Mouse (Mus musculus): Measurements from ENCODE around the gene Cdca3.
"Not testable (repeated sequence)": the region's sequence is repeated elsewhere in the genome, so short reads cannot be mapped to it uniquely, and the experiment has no call there.

Gene Cdca3

DNA sequence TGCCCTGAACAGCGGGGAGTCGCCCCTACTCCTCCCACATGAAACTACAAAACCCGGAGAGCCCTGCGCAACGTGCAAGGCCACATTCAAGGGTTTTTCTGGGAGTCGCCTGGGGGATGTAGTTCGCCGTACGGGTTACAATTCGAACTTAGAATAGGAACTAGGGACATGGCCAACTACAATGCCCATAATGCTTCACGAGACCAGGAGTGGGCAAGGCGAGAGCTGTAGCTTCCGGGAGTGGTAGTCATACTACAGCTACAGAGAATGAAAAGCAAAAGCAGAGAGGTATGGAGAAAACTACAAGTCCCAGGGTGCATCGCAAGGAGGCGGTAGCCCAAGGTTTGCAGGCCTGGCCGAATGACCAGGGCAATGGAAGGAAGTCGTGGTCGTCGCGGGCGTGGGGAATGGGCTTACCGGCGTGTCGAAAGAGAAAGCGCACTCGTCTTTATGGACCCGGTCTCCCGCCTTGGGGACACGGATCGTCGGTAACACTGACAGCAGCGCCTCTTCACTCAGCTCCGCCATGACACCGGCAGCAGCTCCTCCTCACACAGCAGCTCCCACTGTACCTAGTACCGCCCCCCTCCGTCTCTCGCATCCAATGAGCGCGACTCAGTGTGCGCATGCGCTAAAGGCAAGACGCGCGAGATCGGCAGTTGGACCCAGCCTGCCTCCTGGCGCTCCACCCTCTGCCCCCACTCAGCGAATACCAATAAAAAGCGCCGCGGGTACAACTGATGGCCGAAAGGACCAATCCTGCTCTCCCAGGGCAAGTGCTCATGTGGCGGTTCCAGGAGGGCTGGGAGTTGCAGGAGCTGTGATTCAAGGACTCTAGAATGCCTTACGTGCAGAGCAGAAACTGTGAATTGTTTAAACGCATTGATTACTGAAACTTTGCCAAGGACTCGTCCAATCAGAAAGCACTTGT lies at the start of gene Cdca3, which contains the start of gene Usp5:
Gene Cdca3, plus strand, starts transcription at position 680 of the 931 bp plus-strand sequence.
Gene Usp5, minus strand, starts transcription at position 617 of the 931 bp plus-strand sequence.
- peak; percentile 99 for DNase-seq (ENCODE audit: low spot score in 2 of 2)

DNA sequence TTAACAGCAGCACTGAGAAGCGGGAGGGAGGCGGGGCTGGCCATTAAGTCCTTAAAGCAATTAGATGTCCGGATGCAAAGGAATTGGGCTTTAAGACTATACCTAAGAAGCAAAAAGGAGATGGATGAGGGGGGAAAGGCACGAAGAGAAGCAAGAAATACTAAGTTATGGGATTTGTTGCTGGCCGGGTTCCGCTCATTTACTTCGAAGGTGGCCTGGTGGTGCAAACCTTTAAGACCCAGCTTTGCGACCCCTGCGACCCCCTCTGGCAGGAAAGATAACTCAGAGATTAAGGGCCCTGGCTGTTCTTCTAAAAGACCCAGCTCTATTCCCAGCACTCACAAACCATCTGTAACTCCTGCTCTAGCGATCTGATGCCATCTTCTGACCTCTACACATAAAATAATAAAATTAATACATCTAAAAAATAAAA lies 49.3 kb upstream of the Cdca3 start:
- DNase-seq (ENCODE audit: low spot score in 2 of 2): no peak

DNA sequence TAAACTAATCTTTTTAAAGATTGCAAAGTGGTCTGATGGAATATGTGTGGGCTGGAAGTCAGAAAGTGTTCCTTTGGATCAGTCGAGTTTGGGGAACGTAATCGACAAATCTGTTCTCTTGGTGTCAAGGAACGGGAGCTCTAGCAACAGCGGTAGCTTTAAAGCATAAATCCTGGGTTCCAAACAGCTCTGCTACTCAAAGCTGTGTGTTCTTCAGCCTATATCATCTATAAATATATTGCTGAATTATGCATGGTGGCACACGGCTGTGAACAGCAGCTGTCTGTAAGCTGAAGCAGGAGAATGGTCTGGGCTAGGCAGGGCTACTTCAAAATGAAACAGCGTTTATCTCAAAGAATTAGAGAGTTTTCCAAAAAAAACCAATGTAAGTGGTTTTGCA lies 48.4 kb upstream of the Cdca3 start:
- DNase-seq (ENCODE audit: low spot score in 2 of 2): no peak

DNA sequence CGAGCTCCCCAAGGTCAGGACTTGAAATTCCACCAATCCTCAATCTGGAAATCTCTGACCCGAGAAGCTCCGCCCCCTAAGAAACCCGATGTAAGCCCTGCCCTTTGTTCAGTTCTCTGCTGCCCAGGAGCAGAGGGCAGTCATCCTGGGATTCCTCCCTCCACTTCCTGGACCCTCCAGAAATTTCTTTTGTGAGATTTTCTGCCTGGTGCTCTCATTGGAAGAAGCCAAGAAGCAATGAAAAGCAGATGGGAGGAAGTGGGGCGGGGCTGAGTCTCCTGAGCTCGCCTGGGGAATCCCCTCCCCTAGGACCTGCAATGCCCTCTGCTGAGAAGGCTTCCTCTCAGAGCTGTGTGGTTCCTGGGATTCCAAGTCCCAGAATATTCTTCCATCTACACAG lies 46.9 kb upstream of the Cdca3 start:
- no peak for DNase-seq (ENCODE audit: low spot score in 2 of 2)

DNA sequence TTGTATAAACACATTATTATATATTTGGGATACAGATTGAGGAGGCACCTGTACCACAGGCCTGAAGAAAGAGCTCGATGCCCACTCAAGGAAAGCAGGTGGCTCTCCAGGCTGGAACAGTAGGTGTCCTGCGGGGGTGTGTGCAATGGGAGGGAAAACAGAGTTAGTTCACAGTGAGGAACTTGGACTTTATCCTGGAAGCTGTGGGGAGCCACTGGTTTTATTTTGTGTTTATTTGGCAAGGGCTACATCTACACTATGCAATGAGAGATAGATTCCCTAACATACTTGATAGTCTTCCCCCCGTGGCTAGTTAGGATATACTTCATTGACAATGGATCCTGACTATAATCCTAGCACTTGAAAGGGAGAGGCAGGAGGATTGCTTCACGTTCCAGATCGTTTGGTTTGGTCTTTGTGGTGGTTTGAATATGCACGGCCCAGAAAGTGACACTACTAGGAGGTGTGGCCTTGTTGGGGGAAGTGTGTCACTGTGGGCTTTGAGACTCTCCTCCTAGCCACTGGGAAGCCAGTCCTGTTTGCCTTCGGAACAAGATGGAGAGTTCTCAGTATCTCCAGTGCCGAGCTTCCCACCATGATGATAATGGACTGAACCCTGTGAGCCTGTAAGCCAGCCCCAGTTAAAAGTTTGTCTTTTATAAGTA lies 42.5 kb upstream of the Cdca3 start:
- no peak for DNase-seq (ENCODE audit: low spot score in 2 of 2)

DNA sequence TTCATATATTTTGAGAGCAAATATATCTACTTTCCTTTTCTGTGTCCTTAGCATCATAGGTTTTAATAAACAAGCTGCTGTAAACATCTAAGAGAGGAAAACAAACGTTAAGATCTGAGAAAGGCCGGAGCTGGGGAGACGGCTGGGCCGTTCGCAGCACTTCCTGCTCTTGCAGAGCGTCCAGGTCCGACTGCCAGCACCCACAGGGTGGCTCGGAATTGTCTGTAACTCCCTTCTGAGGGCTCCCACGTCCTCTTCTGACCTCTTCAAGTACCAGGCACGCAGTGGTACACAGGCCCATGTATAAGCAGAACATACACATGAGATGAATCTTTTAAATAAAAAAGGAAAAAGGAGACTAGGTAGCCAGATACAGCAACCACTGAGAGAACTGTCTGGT lies 41.6 kb upstream of the Cdca3 start:
- DNase-seq (ENCODE audit: low spot score in 2 of 2): no peak

DNA sequence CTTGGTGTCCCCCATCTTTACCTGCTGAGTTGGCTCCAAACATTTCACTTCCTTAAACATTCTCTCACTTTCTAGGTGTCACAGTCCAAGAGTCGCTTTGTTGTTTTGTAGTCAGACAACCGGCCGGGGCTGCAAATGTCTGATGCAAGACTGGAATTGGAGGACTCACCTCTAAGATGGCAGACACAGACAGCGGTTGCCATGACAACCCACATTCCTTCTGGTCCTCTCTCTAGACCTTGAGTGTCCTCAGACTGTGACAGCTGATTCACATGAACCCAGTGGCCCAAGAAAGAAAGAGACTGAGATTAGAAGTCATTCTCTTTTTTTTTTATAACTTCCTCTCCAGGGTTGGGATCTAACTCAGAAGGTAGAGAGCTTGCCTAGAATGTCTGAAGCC lies 39.8 kb upstream of the Cdca3 start:
- no peak for DNase-seq (ENCODE audit: low spot score in 2 of 2)

DNA sequence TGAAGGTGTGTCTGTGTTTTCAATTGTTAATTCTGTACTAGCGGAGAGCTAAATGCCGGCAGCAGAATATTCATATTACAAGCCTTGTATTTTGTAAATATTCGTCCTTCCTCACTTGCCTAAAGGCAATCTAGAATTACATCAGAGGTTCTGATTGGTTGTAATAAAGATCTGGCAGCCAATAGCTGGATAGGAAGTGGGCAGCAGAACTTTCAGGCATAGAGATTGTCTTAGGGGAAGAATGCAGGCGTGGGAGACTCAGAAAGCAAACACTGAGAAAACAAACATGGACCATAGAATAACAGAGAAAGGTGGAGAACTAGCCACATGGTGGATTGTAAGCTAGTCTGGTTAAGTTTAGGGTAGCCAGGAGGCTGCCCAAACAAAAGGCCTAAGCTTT lies 39.2 kb upstream of the Cdca3 start:
- no peak for DNase-seq (ENCODE audit: low spot score in 2 of 2)

DNA sequence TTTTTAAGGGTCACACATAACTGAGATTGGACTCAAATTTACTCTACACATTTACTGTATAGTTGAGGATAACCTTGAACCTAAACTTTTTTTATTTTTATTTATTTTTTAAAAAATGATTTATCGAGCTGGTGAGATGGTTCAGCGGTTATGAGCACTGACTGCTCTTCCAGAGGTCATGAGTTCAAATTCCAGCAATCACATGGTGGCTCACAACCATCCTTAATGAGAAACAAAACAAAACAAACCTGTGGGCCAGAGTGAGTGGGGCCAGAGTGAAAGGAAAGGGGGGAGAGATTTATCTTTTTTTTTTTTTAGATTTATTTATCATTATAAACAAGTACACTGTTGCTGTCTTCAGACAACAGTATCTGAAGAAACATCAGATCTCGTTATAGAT lies 37.4 kb upstream of the Cdca3 start:
- no peak for DNase-seq (ENCODE audit: low spot score in 2 of 2)

DNA sequence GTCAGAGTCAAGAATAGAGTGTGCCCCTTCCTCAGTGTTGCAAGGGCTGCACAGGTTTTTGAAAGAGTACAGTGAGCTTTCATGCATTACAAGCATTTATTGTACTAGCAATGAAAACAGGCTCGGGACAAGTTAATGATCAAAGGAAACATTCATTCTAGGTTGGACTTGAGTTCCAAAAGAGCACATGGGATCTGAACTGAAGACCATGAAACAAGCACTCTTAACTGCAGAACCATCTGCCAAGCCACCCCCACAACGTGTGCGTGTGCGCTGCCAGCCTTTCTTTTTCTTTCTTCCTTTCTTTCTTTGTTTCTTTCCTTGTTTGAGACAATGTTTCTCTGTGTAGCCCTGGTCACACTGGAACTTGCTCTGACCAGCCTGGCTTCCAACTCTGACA lies 33.6 kb upstream of the Cdca3 start:
- no peak for DNase-seq (ENCODE audit: low spot score in 2 of 2)

DNA sequence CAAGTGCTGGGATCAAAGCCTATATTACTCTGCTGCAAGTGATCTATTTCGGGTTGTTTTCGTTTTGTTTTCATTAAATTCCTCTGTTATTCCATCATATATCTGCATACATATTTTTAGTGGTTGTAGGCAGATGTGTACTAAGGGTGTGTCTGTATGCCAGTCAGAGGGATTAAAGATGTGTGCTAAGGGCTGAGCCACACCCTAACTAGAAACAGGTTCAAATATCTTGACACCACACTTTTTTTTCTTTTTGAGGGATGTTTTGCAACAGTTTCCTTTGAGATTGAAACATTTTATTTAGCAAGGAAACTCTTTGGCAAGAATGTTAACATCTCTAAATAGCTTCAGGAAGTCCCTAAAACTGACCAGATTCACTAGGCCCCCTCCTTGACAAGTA lies 33.1 kb upstream of the Cdca3 start:
- no peak for DNase-seq (ENCODE audit: low spot score in 2 of 2)

DNA sequence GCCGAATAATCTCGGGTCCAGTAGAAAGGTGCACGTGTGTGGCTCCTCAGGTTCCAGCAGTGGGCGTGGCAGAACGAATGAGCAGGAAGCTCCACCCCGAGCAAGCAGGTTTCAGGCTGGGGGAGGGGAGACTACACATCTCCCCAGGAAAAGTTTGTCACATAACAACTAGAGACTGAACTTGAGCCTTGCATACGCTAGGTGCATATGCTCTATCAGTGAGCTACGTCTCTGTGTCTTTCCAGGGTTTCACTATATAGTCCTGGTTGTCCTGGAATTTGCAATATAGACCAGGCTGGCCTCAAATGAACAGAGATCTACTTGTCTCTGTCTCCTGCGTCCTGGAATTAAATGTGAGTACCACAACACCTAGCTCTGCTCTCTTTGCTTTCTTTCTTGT lies 26.9 kb upstream of the Cdca3 start:
- DNase-seq (ENCODE audit: low spot score in 2 of 2): not testable (repeated sequence)

DNA sequence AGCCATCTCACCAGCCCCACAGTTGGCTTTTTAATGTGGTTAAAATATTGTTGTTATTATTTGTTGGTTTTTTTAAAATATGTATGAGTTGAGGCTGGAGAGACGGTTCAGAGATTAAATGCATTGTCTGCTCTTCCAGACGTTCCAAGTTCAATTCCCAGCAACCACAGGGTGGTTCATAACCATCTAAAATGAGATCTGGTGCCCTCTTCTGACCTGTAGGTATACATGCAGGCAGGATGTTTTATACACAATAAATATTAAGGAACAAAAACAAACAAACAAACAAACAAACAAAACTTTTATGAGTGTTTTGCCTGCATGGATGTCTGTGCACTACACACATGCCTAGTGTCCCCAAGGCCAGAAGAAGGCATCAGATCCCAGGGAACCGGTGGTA lies 26.3 kb upstream of the Cdca3 start:
- DNase-seq (ENCODE audit: low spot score in 2 of 2): no peak

DNA sequence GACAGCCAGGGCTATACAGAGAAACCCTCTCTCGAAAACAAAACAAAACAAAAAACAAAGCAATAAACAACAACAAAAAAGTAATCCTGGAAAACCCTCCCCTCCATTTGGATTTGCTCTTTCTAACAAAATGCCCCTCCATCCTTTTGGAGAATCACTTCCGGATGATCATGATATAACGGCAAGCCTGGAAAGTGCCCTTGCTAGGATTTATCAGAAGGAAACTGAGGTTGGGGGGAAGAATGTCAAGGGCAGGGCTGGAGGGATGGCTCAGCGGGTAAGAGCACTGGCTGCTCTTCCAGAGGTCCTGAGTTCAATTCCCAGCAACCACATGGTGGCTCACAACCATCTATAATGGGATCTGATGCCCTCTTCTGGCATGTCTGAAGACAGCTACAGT lies 25.7 kb upstream of the Cdca3 start:
- not testable (repeated sequence) for DNase-seq (ENCODE audit: low spot score in 2 of 2)

DNA sequence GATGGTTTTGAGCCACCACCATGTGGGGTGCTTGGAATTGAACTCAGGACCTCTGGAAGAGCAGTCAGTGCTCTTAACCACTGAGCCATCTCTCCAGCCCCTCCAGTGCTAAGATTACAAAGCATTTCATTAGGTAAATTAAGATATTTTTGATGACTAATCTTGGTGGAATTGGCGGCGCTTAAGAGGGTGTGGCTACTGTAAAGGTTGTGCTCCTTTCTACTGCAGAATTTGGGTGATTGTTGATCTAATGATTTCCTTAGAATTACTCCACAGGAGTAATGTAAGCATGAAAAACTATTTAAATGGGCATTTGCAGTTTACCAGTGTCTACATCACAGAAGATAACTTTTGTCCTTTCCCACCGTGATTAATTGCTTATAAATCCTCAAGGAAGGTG lies 25.0 kb upstream of the Cdca3 start:
- no peak for DNase-seq (ENCODE audit: low spot score in 2 of 2)

DNA sequence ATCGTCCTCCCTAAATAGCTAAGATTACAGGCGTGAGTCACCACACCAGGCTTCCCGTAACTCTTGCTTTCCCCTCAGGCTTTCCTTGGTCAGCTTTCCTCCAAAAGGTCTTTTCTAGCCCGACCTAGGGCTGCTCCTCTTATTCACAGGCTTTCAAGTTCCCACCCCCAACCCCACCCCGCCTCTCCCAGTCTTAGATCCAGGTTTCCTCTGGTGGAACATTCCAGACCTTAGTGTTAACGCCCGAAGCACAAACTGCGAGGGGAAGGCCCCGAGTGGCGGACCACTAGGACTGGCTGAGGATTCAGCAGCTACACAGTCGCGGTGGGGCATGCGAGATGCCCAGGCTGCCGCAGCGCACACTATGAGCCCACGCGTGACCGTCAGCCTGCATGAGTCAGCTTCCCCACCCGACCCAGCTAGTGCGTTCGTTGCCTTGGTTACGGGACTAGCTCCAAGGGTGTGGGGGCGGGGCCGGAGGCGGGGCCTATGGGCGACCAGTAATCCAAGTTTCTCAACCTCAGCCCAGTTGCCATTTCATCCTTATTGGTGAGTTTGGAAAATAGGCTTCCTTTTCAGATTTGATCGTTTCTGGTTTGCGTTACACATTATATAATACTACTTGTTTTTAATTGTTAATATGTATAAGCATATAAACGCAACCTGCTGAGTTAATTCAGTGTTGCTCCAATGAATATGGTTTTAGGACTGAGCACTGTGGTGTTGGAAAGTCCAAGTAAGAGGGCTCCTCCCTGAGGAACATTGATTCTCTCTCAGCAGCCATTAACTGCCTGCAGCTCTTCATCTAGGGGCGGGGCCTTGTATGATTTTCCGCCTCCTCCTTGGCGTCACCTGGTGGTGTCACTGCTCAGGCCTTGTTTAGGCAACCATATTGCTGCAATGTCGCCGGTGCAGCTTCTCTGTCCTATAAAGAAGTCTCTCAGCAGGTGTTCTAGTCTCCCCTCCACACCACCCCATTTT lies 23.7 kb upstream of the Cdca3 start:
- peak; percentile 96 for DNase-seq (ENCODE audit: low spot score in 2 of 2)

DNA sequence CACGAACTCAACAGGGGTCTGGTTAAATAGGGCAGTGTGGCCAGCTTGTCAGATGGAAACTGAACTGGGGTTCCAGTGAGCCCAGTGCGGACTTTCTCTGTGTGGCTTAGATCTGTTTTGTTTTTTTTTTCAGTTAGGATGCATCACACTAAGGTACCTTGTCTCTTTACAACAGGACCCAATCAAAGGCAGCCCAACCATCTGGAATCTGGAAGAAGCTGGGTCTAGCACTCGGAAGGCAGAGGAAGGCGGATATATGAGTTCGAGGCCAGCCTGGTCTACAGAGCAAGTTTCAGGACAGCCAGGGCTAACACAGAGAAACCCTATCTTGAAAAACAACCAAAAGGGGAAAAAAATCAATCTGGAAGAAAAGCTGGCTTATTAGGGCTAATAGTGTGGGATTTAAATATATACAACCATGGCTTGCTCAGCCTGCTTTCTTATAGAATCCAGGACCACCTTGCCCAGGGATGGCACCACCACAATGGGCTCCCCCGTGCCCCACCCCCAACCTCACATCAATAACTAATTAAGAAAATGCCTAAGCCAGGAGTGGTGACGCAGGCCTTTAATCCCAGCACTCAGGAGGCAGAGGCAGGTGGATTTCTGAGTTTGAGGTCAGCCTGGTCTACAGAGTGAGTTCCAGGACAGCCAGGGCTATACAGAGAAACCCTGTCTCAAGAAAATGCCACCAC lies 22.8 kb upstream of the Cdca3 start:
- no peak for DNase-seq (ENCODE audit: low spot score in 2 of 2)

DNA sequence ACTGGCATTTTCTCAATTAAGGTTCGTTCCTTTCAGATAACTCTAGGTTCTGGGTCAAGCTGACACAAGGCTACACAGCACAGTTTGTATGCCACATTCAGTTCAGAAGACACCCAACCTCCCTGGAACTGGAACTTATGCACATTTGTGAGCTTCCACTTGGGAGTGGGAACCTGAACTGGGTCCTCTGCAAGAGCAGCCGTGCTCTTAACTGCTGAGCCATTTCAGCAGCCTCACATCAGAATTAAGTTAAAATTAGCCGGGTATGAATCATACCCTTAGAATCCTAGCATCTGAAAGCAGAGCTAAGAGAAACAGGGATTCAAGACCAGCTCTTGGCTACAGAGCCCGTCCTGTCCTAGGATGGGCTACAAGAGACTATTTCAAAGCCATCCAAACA lies 22.0 kb upstream of the Cdca3 start:
- DNase-seq (ENCODE audit: low spot score in 2 of 2): no peak

DNA sequence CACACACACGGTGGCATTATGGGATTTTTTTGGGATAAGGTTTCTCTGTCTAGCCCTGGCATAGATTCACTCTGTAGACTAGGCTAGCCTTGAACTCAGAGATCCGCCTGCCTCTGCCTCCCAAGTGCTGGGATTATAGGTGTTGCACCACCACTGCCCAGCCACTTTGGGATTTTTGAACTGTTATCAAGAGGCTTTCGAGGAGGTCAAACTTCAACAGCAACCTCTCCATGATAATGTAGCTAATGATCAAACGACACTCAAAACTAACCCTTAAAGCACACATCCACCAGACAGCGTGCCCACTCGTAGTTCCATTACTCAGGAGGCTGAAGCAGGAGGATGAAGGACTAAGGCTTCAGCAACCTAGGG lies 21.4 kb upstream of the Cdca3 start:
- no peak for DNase-seq (ENCODE audit: low spot score in 2 of 2)

DNA sequence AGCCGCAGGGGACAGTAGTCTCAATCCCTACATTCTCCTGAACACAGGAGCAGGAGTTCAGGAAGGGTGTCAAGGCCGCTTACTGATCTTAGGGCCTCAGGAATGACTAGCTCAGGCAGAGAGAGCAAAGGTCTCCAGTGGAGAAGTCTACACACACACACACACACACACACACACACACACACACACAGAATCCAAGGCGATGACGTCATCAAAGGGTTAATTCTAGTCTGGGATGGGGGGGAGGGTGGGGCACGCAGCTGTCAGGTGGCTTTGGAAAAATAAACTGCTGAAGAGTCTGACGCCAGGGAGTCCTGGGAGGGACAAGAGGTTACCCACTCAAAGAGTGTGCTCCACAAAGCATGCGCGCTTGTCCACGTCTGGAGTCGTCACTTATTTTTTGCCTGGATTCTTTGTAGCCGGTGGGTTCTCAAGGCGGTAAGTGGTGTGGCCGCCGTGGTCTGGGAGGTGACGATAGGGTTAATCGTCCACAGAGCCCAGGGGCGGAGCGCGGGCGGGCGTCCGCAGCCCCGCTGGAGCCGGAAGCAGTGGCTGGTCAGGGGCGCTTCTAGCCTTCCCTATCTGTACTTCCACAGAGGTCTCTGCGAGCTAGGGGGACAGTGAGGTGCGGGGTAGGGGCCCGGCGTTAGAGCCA lies 20.9 kb upstream of the Cdca3 start, which contains the start of gene Spsb2:
Gene Spsb2, plus strand, starts transcription at position 304 of the 655 bp plus-strand sequence.
- no peak for DNase-seq (ENCODE audit: low spot score in 2 of 2)
